Mouse (Mus musculus) liver, embryonic 12.5 days (tissue): ENCODE results near the gene Otos. TPM values are rescaled to one million over a fixed set of nuclear protein-coding genes. Genes with fewer than 3 reads are reported as not detected.

Experiments
- polyA plus RNA-seq: library from polyadenylated mRNA; unstranded; fragments of >200 nt; fragmentation: Nextera tagmentation; extraction: Ambion mirVana; gene quantifications from 2 replicates; pipeline ENCODE4 v1.2.1, GENCODE M21; 2016

The Otos gene
- polyA plus RNA-seq, 1 experiment from 2014 or later = 0.15 TPM

Other genes starting within 250 kb of the Otos start
- 169 and 179 TPM in 2 replicates for gene Ndufa10, start 175.0 kb downstream of the Otos start, polyA plus RNA-seq
- gene Olfr1416, start 163.7 kb downstream of the Otos start, polyA plus RNA-seq = not detected in 2 replicates
- not detected in 2 replicates for gene Olfr1415, start 152.7 kb downstream of the Otos start, polyA plus RNA-seq
- not detected in 2 replicates for gene Olfr1414, start 130.2 kb downstream of the Otos start, polyA plus RNA-seq
- gene Olfr1413, start 77.5 kb downstream of the Otos start, polyA plus RNA-seq = not detected in 2 replicates
- gene Olfr1412, start 63.1 kb downstream of the Otos start, polyA plus RNA-seq = not detected in 2 replicates
- not detected in 2 replicates for gene Olfr1411, start 54.4 kb downstream of the Otos start, polyA plus RNA-seq
- gene Olfr1410, start 43.1 kb downstream of the Otos start, polyA plus RNA-seq = not detected in 2 replicates
- not detected in 2 replicates for gene Olfr12, start 31.1 kb downstream of the Otos start, polyA plus RNA-seq
- 216 and 232 TPM in 2 replicates for gene Cops9, start 6.9 kb downstream of the Otos start, polyA plus RNA-seq
- gene Gpc1, start 182.8 kb upstream of the Otos start, polyA plus RNA-seq = 5.5 and 7.2 TPM in 2 replicates